Mouse (Mus musculus): Measurements from ENCODE around the gene Dusp28. TPM values are rescaled to one million over a fixed set of nuclear protein-coding genes. Genes with fewer than 3 reads are reported as not detected.
"Not testable (repeated sequence)": the region's sequence is repeated elsewhere in the genome, so short reads cannot be mapped to it uniquely, and the experiment has no call there.

Gene Dusp28
- polyA plus RNA-seq, 2 experiments = 8.0 to 10.6 TPM

- Histone ChIP-seq H3K27ac (replicated peaks; ENCODE audit: low read depth, low read length) (no peak overlapping the region), H3K4me2 (replicated peaks; ENCODE audit: low read depth, low read length, severe bottlenecking) (no peak overlapping the region), H3K4me3 (replicated peaks; ENCODE audit: low read length) (no peak overlapping the region), H3K9ac (ENCODE audit: low read depth, low read length, severe bottlenecking) (no peak overlapping the region), H3K9me3 (ENCODE audit: control insufficient read depth, low read length) (no peaks in the 10 kb centered on the region), H3K27me3 (ENCODE audit: control insufficient read depth, insufficient read depth, low read length) (no peaks in the 10 kb centered on the region), H3K4me1 (ENCODE audit: control insufficient read depth, insufficient read depth, low read length) (no peaks in the 10 kb centered on the region), H3K36me3 (ENCODE audit: control insufficient read depth, insufficient read depth, low read length) (peaks cover 11% of the 10 kb centered on the region; the same call in 1 of the 2 replicates)
- no peak for TF ChIP-seq POLR2A (IDR thresholded peaks at IDR 0.05; ENCODE audit: borderline replicate concordance, extremely low read depth, insufficient read depth, insufficient read length)
- ATAC-seq (ENCODE audit: low FRiP score, low read depth) (no peak), DNase-seq (ENCODE audit: low spot score) (no peak)
- 65% methylated on average over 2 of the region's 2 CpGs for WGBS
These were observed 46.9 kb downstream of the Dusp28 start for GRCm38 (mm10) chr1:92953641-92954040.

DNA sequence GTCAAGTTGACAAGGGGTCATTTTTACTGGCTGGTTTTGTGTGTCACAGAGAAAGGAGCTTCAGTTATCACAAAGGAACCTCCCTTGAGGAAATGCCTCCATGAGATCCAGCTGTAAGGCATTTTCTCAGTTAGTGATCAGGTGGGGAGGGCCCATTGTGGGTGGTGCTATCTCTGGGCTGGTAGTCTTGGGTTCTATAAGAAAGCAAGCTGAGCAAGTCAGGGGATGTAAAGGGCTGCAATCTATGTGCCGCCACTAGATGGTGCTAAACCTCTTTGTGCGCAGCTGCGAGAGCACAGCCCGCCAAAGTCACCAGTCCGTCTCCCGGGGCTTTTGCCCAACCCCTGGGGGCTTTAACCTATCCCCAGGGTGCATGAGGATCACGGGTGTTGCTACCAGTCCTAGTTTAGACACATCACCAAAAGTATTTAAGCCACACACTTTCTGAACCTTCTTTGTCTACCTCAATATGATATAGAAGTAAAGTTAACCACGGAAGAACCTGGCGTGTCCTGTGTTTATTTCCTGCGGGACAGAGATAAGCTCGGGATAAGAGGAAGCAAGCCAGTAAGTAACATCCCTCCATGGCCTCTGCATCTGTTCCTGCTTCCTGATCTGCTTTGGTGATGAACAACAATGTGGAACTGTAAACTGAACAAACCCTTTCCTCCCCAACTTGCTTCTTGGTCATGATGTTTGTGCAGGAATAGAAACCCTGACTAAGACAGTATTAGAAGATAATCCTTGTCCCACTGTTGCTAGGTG, 50.0 kb downstream of the Dusp28 start:
- ATAC-seq (ENCODE audit: low FRiP score, low read depth); H3K4me3 ChIP-seq (replicated peaks; ENCODE audit: low read length); H3K27me3 ChIP-seq (ENCODE audit: control insufficient read depth, insufficient read depth, low read length); H3K9me3 ChIP-seq (ENCODE audit: control insufficient read depth, low read length); H3K27ac ChIP-seq (replicated peaks; ENCODE audit: low read depth, low read length); DNase-seq (ENCODE audit: low spot score); H3K4me1 ChIP-seq (ENCODE audit: control insufficient read depth, insufficient read depth, low read length); H3K9ac ChIP-seq (ENCODE audit: low read depth, low read length, severe bottlenecking); H3K36me3 ChIP-seq (ENCODE audit: control insufficient read depth, insufficient read depth, low read length): not testable (repeated sequence)
- 14% methylated on average over 8 of the region's 11 CpGs for WGBS
- peak overlapping the region; percentile 39 for H3K4me2 ChIP-seq (replicated peaks; ENCODE audit: low read depth, low read length, severe bottlenecking)

Other genes with a start within 250 kb of the Dusp28 start
- 75.5 and 107 TPM in 2 replicates for gene Gpc1, start 75.3 kb upstream of the Dusp28 start, polyA plus RNA-seq (2012; rRNA removed)
- 72.8 and 76.2 TPM in 2 replicates for gene Gpc1, start 75.3 kb upstream of the Dusp28 start, polyA plus RNA-seq (2014; fragmentation: Nextera tagmentation; extraction: Ambion mirVana)
- 0.38 and 0.41 TPM in 2 replicates for gene Ankmy1, start 4.1 kb upstream of the Dusp28 start, polyA plus RNA-seq (2012; rRNA removed)
- gene Ankmy1, start 4.1 kb upstream of the Dusp28 start, polyA plus RNA-seq (2014; fragmentation: Nextera tagmentation; extraction: Ambion mirVana) = 0.37 and 0.55 TPM in 2 replicates
- 51.7 and 74.0 TPM in 2 replicates for gene Rnpepl1, start 3.8 kb downstream of the Dusp28 start, polyA plus RNA-seq (2012; rRNA removed)
- gene Rnpepl1, start 3.8 kb downstream of the Dusp28 start, polyA plus RNA-seq (2014; fragmentation: Nextera tagmentation; extraction: Ambion mirVana) = 39.9 and 48.5 TPM in 2 replicates
- 34.9 and 39.4 TPM in 2 replicates for gene Capn10, start 27.4 kb downstream of the Dusp28 start, polyA plus RNA-seq (2012; rRNA removed)
- gene Capn10, start 27.4 kb downstream of the Dusp28 start, polyA plus RNA-seq (2014; fragmentation: Nextera tagmentation; extraction: Ambion mirVana) = 23.2 and 28.6 TPM in 2 replicates
- gene Gpr35, start 43.9 kb downstream of the Dusp28 start, polyA plus RNA-seq (2012; rRNA removed) = 0.73 and 1.1 TPM in 2 replicates
- gene Gpr35, start 43.9 kb downstream of the Dusp28 start, polyA plus RNA-seq (2014; fragmentation: Nextera tagmentation; extraction: Ambion mirVana) = 0.91 and 0.98 TPM in 2 replicates
- gene Aqp12, start 99.4 kb downstream of the Dusp28 start, polyA plus RNA-seq (2012; rRNA removed) = not detected in 2 replicates
- not detected in 2 replicates for gene Aqp12, start 99.4 kb downstream of the Dusp28 start, polyA plus RNA-seq (2014; fragmentation: Nextera tagmentation; extraction: Ambion mirVana)
- gene Kif1a, start 195.0 kb downstream of the Dusp28 start, polyA plus RNA-seq (2012; rRNA removed) = 8.1 and 10.4 TPM in 2 replicates
- 16.4 and 17.5 TPM in 2 replicates for gene Kif1a, start 195.0 kb downstream of the Dusp28 start, polyA plus RNA-seq (2014; fragmentation: Nextera tagmentation; extraction: Ambion mirVana)
- not detected in 2 replicates for gene Agxt, start 228.3 kb downstream of the Dusp28 start, polyA plus RNA-seq (2012; rRNA removed)
- not detected in 2 replicates for gene Agxt, start 228.3 kb downstream of the Dusp28 start, polyA plus RNA-seq (2014; fragmentation: Nextera tagmentation; extraction: Ambion mirVana)